Mouse (Mus musculus): ENCODE data around the gene Fgf8. TPM values are rescaled to one million over a fixed set of nuclear protein-coding genes. Genes with fewer than 3 reads are reported as not detected.

Gene Fgf8
- total and polyA plus RNA-seq, 2 experiments, result not detected

DNA sequence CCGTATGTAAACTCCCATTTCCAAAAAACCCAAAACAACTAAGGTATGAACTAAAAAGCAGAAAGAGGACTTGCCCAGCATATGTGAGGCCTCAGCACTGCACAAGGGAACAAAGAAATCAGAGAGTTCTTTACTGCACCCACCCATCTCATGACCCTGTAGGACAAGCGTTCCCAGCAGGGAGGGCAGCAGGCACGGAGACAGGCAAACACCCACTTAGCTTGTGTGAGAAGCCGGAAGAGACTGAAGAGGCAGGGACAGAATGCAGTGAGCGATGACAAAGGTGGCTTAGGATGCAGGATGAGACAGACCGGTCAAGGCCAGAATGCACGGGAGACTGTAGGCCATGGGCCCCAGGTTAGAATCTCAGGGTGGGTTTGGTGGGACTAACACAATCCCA lies 11.1 kb downstream of the Fgf8 start:
- DNase-seq (ENCODE audit: extremely low read depth, low read depth, low spot score), result no peak
- H3K27me3 ChIP-seq (ENCODE audit: control insufficient read depth, insufficient read depth, low read length), result no peaks in the 10 kb centered on the region; the same call in 1 of the 2 replicates
- H3K4me1 ChIP-seq (ENCODE audit: control insufficient read depth, insufficient read depth, low read length), result no peaks in the 10 kb centered on the region
- 94% methylated on average over 7 of the region's 7 CpGs for whole genome bisulfite sequencing
- no peaks in the 10 kb centered on the region for H3K79me2 ChIP-seq (ENCODE audit: control insufficient read depth, insufficient read depth, low read length)
- no peak overlapping the region for H3K4me3 ChIP-seq (ENCODE audit: insufficient read depth, low read depth, low read length)
- H3K36me3 ChIP-seq (ENCODE audit: control insufficient read depth, insufficient read depth, low read length), result no peaks in the 10 kb centered on the region
- H3K27ac ChIP-seq (replicated peaks; ENCODE audit: insufficient read depth, low read depth, low read length), result no peak overlapping the region
- TF ChIP-seq POLR2A (IDR thresholded peaks at IDR 0.05; ENCODE audit: extremely low read depth, insufficient read depth, low read length) (no peak), CTCF (IDR thresholded peaks at IDR 0.05; ENCODE audit: low read depth, low read length) (no peak)
- H3K9ac ChIP-seq (ENCODE audit: low read depth, low read length), result no peak overlapping the region

DNA sequence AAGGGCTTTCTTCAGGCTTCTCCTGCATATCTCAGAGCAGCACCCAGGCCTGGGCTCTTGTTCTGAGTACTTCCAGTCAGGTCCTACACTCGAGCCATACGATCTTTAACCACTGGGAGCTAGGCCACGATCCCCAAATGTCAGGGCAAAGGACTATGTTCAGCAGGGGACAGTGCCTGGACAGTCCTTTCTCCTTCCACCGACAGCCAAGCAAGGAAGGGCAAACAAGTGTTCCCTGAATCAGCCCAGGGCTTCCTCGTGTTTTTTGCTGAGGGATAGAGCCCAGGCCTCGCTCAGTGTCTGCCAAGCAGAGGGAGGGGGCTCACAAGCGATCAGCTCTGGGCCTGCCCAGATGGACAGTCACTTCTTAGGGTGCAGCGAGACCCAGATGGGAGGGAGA lies 12.7 kb downstream of the Fgf8 start:
- H3K79me2 ChIP-seq (ENCODE audit: control insufficient read depth, insufficient read depth, low read length), result no peaks in the 10 kb centered on the region
- WGBS, result 75% methylated on average over 8 of the region's 8 CpGs

DNA sequence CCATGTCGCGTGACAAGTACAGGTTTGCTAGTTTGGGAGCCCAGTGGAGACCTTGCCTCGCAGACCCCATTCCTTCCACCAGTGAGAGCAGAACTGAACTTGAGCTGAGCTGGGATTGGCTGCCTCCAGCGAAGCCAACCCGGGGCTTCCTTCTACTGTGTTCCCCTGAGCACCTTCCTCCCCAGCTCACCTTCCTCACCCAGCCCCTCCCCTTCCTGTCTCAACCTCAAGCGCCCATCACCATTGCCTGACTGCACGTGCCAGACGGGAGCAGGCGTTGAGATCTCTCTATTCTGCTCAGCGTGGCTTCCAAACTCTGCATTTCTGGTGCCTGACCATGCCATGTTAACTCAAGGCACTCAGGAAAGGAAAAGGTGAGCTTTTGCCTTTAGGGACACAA lies 15.5 kb downstream of the Fgf8 start:
- no peaks in the 10 kb centered on the region for H3K4me1 ChIP-seq (ENCODE audit: control insufficient read depth, insufficient read depth, low read length)
- WGBS, result 78% methylated on average over 10 of the region's 10 CpGs
- no peak for TF ChIP-seq CTCF (IDR thresholded peaks at IDR 0.05; ENCODE audit: low read depth, low read length)
- no peak for TF ChIP-seq POLR2A (IDR thresholded peaks at IDR 0.05; ENCODE audit: extremely low read depth, insufficient read depth, low read length)
- no peaks in the 10 kb centered on the region for H3K36me3 ChIP-seq (ENCODE audit: control insufficient read depth, insufficient read depth, low read length)
- no peaks in the 10 kb centered on the region for H3K27me3 ChIP-seq (ENCODE audit: control insufficient read depth, insufficient read depth, low read length)
- H3K9ac ChIP-seq (ENCODE audit: low read depth, low read length), result no peak overlapping the region
- no peak for DNase-seq (ENCODE audit: extremely low read depth, low read depth, low spot score)
- H3K27ac ChIP-seq (replicated peaks; ENCODE audit: insufficient read depth, low read depth, low read length), result no peak overlapping the region
- no peak overlapping the region for H3K4me3 ChIP-seq (ENCODE audit: insufficient read depth, low read depth, low read length)
- no peaks in the 10 kb centered on the region for H3K79me2 ChIP-seq (ENCODE audit: control insufficient read depth, insufficient read depth, low read length)

More for the DNA sequence above, 12.7 kb downstream of the Fgf8 start:
- no peak overlapping the region for H3K27ac ChIP-seq (replicated peaks; ENCODE audit: insufficient read depth, low read depth, low read length)
- no peaks in the 10 kb centered on the region for H3K4me1 ChIP-seq (ENCODE audit: control insufficient read depth, insufficient read depth, low read length)
- H3K4me3 ChIP-seq (ENCODE audit: insufficient read depth, low read depth, low read length), result no peak overlapping the region
- no peaks in the 10 kb centered on the region for H3K36me3 ChIP-seq (ENCODE audit: control insufficient read depth, insufficient read depth, low read length)
- no peak for TF ChIP-seq POLR2A (IDR thresholded peaks at IDR 0.05; ENCODE audit: extremely low read depth, insufficient read depth, low read length)
- no peak for TF ChIP-seq CTCF (IDR thresholded peaks at IDR 0.05; ENCODE audit: low read depth, low read length)
- DNase-seq (ENCODE audit: extremely low read depth, low read depth, low spot score), result no peak
- H3K27me3 ChIP-seq (ENCODE audit: control insufficient read depth, insufficient read depth, low read length), result no peaks in the 10 kb centered on the region
- H3K9ac ChIP-seq (ENCODE audit: low read depth, low read length), result no peak overlapping the region

DNA sequence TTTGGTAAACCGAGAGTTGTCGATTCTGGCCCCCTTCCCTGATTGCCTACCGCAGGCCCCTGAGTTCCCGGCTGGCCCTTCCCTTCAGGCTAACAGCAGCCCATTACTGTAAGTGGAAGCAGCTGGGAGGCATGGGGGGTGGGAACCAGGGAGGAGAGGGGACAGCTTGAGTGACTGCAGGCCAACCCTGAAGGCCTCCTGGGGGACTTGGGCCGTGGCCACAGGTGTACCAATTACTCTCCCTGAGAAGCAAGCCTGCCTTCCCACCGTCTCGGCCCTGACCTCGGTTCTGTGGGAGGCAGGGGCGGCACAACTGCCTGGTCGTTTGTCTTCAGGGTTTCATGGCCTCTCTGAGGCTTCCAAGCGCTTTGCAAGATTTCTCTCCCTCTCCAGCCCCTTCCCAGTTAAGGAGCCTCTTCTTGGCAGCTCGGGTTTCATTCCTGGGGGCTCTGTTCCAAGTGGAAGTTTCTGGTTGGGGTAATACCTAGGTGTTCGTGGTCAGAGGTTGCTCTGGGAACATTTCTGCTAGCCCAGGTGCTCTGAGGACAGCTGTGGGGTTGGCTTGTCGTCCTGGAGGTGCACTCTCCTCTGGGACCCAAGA lies 16.9 kb downstream of the Fgf8 start:
- no peak overlapping the region for H3K9ac ChIP-seq (ENCODE audit: low read depth, low read length)
- H3K36me3 ChIP-seq (ENCODE audit: control insufficient read depth, insufficient read depth, low read length), result no peaks in the 10 kb centered on the region

DNA sequence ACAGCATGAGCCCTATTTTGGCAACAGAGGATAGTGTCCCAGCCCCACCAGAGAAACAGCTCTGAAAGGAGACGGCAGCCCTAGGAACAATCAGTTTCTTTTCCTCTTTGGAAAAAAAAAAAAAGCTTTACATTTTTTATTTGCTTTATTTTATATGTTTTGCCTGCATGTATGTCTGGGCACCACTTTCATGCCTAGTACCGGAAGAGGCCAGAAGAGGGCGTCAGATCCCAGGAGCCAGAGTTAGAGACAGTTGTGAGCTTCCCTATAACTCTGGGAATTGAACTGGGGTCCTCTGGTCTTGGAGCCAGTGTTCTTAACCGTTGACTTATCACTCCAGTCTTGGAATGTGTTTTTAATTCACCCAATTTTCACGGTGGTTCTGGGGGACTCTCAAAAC lies 20.5 kb downstream of the Fgf8 start:
- no peaks in the 10 kb centered on the region for H3K4me1 ChIP-seq (ENCODE audit: control insufficient read depth, insufficient read depth, low read length)
- no peaks in the 10 kb centered on the region for H3K79me2 ChIP-seq (ENCODE audit: control insufficient read depth, insufficient read depth, low read length)
- TF ChIP-seq POLR2A (IDR thresholded peaks at IDR 0.05; ENCODE audit: extremely low read depth, insufficient read depth, low read length), result no peak
- TF ChIP-seq CTCF (IDR thresholded peaks at IDR 0.05; ENCODE audit: low read depth, low read length), result peak; percentile 11; the same call in 1 of the 2 replicates
- no peak for DNase-seq (ENCODE audit: extremely low read depth, low read depth, low spot score)
- H3K36me3 ChIP-seq (ENCODE audit: control insufficient read depth, insufficient read depth, low read length), result no peaks in the 10 kb centered on the region
- no peak overlapping the region for H3K4me3 ChIP-seq (ENCODE audit: insufficient read depth, low read depth, low read length)
- H3K27me3 ChIP-seq (ENCODE audit: control insufficient read depth, insufficient read depth, low read length), result 0 out of 2 replicates have a peak, but pooled peaks cover 4% of the 10 kb centered on the region
- H3K9ac ChIP-seq (ENCODE audit: low read depth, low read length), result no peak overlapping the region
- 72% methylated on average over 5 of the region's 5 CpGs for WGBS
- no peak overlapping the region for H3K27ac ChIP-seq (replicated peaks; ENCODE audit: insufficient read depth, low read depth, low read length)

More for the DNA sequence above, 16.9 kb downstream of the Fgf8 start:
- TF ChIP-seq POLR2A (IDR thresholded peaks at IDR 0.05; ENCODE audit: extremely low read depth, insufficient read depth, low read length) (no peak), CTCF (IDR thresholded peaks at IDR 0.05; ENCODE audit: low read depth, low read length) (no peak)
- no peak overlapping the region for H3K4me3 ChIP-seq (ENCODE audit: insufficient read depth, low read depth, low read length)
- H3K79me2 ChIP-seq (ENCODE audit: control insufficient read depth, insufficient read depth, low read length), result no peaks in the 10 kb centered on the region
- H3K27ac ChIP-seq (replicated peaks; ENCODE audit: insufficient read depth, low read depth, low read length), result no peak overlapping the region
- no peak for DNase-seq (ENCODE audit: extremely low read depth, low read depth, low spot score)
- H3K27me3 ChIP-seq (ENCODE audit: control insufficient read depth, insufficient read depth, low read length), result no peaks in the 10 kb centered on the region
- WGBS, result 60% methylated on average over 14 of the region's 14 CpGs
- H3K4me1 ChIP-seq (ENCODE audit: control insufficient read depth, insufficient read depth, low read length), result no peaks in the 10 kb centered on the region

DNA sequence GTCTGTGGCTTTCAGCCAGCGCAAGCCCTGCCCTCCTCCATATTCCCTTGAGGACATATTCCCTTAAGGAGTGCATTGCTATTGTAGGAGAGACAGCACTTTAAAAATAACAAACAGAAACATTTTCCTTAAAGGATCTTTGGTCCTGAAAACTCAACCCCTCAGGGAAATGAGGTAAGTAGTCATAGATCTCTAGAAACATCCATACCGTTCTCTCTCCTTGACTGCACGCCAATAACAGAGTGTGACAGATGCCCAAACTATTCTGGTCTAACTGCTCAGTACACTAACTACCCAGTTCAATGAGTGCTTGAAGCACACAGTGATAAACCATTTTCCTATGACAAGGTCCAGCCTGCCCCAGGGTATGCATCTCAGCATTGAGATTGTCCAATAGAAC lies 24.4 kb downstream of the Fgf8 start:
- Histone ChIP-seq H3K27ac (replicated peaks; ENCODE audit: insufficient read depth, low read depth, low read length) (no peak overlapping the region), H3K27me3 (ENCODE audit: control insufficient read depth, insufficient read depth, low read length) (0 out of 2 replicates have a peak, but pooled peaks cover 4% of the 10 kb centered on the region), H3K36me3 (ENCODE audit: control insufficient read depth, insufficient read depth, low read length) (no peaks in the 10 kb centered on the region), H3K4me3 (ENCODE audit: insufficient read depth, low read depth, low read length) (no peak overlapping the region), H3K9ac (ENCODE audit: low read depth, low read length) (no peak overlapping the region), H3K79me2 (ENCODE audit: control insufficient read depth, insufficient read depth, low read length) (no peaks in the 10 kb centered on the region), H3K4me1 (ENCODE audit: control insufficient read depth, insufficient read depth, low read length) (no peaks in the 10 kb centered on the region)
- WGBS, result 87% methylated on average over 3 of the region's 3 CpGs
- no peak for TF ChIP-seq CTCF (IDR thresholded peaks at IDR 0.05; ENCODE audit: low read depth, low read length)
- no peak for TF ChIP-seq POLR2A (IDR thresholded peaks at IDR 0.05; ENCODE audit: extremely low read depth, insufficient read depth, low read length)
- no peak for DNase-seq (ENCODE audit: extremely low read depth, low read depth, low spot score)

All from liver, adult 2 months (tissue).